Mouse (Mus musculus): ENCODE measurements around the gene Coa7. TPM values are rescaled to one million over a fixed set of nuclear protein-coding genes. Genes with fewer than 3 reads are reported as not detected.
A peak's percentile ranks its signal among the peaks of the same experiment; 100 is the strongest.

Coa7 gene
- total and polyA plus RNA-seq, 3 experiments = 19.8 to 39.1 (median 30.5) TPM

DNA sequence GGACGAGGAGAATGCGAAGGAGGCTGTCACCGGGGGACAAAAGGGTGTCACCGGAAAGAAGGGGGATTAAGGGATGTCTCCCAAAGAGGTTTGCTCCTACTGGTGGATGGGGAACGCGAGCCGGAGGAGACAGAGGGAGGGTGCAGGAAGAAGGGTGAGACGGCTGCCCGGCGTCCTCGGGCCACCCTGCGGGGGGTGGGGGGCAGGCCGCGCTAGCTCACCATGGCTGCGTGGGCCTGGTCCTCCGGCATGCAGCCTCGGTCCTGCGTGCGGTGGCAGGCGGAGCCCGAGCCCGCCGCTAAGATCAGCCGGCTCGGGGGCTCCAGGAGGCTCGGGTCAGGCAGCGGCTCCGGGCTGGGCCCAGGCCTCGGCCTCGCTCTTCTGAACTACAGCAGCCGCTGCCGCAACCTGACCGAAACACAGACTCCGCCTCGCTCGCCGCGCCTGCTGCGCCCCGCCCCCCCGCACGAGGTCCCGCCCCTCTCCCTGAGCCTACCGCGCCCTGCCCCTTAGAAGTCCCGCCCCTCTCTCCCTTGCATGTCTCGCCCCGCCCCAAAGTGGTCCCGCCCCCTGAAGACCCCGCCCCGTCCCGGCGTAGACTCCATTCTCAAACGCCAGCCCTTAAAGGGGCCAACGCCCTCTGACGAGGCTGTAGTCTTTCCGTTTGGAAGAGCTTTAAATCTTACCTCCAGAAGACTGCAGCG, 27.1 kb upstream of the Coa7 start, which contains the start of gene Zyg11b (continued):
- TF ChIP-seq POLR2AphosphoS2 (IDR thresholded peaks at IDR 0.05; ENCODE audit: low read length) (peak; percentile 68; the same call in 1 of the 2 replicates), USF2 (IDR thresholded peaks at IDR 0.05; ENCODE audit: borderline replicate concordance in 1 of 2, insufficient read depth in 1 of 2, low read depth in 1 of 2, low read length in 2 of 2) (no peak), NELFE (IDR thresholded peaks at IDR 0.05; ENCODE audit: low read depth, low read length) (peak; percentile 80), RCOR1 (IDR thresholded peaks at IDR 0.05; ENCODE audit: low read depth, low read length) (no peak), GATA1 (IDR thresholded peaks at IDR 0.05; ENCODE audit: low read depth, low read length) (no peak), MAFK (IDR thresholded peaks at IDR 0.05; ENCODE audit: borderline replicate concordance, low read depth, low read length) (no peak), NRF1 (IDR thresholded peaks at IDR 0.05; ENCODE audit: insufficient read depth, low read depth, low read length, poor library complexity, severe bottlenecking) (0 out of 2 replicates have a peak, but pooled peaks have one; percentile 12), TBP (IDR thresholded peaks at IDR 0.05; ENCODE audit: low read depth, low read length) (no peak), ZC3H11A (IDR thresholded peaks at IDR 0.05; ENCODE audit: low read depth, low read length) (no peak), HCFC1 (IDR thresholded peaks at IDR 0.05; ENCODE audit: low read depth, low read length) (peak; percentile 51; the same call in 1 of the 2 replicates), ELF1 (IDR thresholded peaks at IDR 0.05; ENCODE audit: low read depth, low read length) (no peak), CHD2 (IDR thresholded peaks at IDR 0.05; ENCODE audit: low read length) (no peak), TAL1 (IDR thresholded peaks at IDR 0.05; ENCODE audit: low read length) (no peak), RAD21 (IDR thresholded peaks at IDR 0.05; ENCODE audit: low read depth, low read length) (no peak), MAZ (IDR thresholded peaks at IDR 0.05; ENCODE audit: low read depth, low read length) (no peak), MEF2A (IDR thresholded peaks at IDR 0.05; ENCODE audit: extremely low read depth, insufficient replicate concordance, low read depth, low read length, poor library complexity, severe bottlenecking) (no peak), ZMIZ1 (IDR thresholded peaks at IDR 0.05; ENCODE audit: low read depth, low read length) (no peak), ETS1 (IDR thresholded peaks at IDR 0.05; ENCODE audit: low read depth, low read length) (no peak)

DNA sequence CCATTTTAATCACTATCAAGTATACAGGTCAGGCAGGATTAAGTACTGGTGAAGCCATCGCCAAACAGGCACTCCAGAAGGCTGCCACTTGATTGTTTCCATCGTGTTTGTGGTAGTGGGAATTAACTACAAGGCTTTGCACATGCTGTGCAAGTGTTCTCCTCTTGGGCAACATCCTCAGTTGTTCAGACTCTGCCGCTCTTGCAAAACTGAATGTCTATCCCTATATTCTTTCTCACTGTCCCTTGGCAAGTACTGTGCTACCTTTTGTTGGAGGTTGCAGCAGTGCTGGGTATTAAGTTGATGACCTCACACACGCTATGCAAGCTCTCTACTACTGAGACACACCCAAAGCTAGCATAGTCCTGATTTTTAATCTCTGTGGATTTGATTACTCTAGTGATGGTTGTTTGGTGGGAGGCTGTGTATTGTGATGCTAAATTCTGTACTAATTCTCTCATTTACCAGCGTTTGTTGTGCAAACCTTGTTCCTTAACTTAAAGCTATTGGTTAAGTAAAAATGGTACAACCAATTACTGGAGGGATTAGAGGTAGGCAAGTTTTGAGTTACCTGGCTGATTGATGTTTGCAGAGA, 25.5 kb upstream of the Coa7 start:
- H3K27ac ChIP-seq (ENCODE audit: control insufficient read depth, low read depth, low read length) = no peak overlapping the region
- DNase-seq (ENCODE audit: low read depth, low spot score) = no peak
- H3K9ac ChIP-seq (ENCODE audit: control insufficient read depth, low read depth, low read length, poor library complexity, severe bottlenecking) = no peak overlapping the region

More for the DNA sequence above, 25.5 kb upstream of the Coa7 start:
- H3K27me3 ChIP-seq (ENCODE audit: control insufficient read depth in 1 of 2, insufficient read depth in 2 of 2, low read length in 2 of 2) = no peaks in the 10 kb centered on the region
- peaks cover 0 to 10% of the 10 kb centered on the region in 2 experiments; a peak in 2 of 4 replicates for H3K36me3 ChIP-seq (ENCODE audit: control insufficient read depth in 1 of 2, insufficient read depth in 2 of 2, low read length in 2 of 2)
- peaks cover 5 to 12% of the 10 kb centered on the region in 2 experiments; a peak in 3 of 4 replicates for H3K4me1 ChIP-seq (ENCODE audit: control insufficient read depth in 1 of 2, insufficient read depth in 2 of 2, low read length in 2 of 2)
- peaks cover 23% of the 10 kb centered on the region for H3K79me2 ChIP-seq (ENCODE audit: control insufficient read depth, insufficient read depth, low read length, poor library complexity)
- TF ChIP-seq MAZ (IDR thresholded peaks at IDR 0.05; ENCODE audit: low read depth, low read length) (no peak), EP300 (IDR thresholded peaks at IDR 0.05; ENCODE audit: low read depth in 1 of 2, low read length in 2 of 2) (no peak), BHLHE40 (IDR thresholded peaks at IDR 0.05; ENCODE audit: borderline replicate concordance, low read depth, low read length) (no peak), SIN3A (IDR thresholded peaks at IDR 0.05; ENCODE audit: low read length) (no peak), RCOR1 (IDR thresholded peaks at IDR 0.05; ENCODE audit: low read depth, low read length) (no peak), CTCF (IDR thresholded peaks at IDR 0.05 in 2 of 3, conservative IDR thresholded peaks at IDR 0.05 in 1 of 3; ENCODE audit: control insufficient read depth in 1 of 3, insufficient read depth in 1 of 3, low read depth in 2 of 3, low read length in 3 of 3, poor library complexity in 1 of 3, severe bottlenecking in 1 of 3) (no peak), ETS1 (IDR thresholded peaks at IDR 0.05; ENCODE audit: low read depth, low read length) (no peak), MAX (IDR thresholded peaks at IDR 0.05; ENCODE audit: low read length) (no peak), JUND (IDR thresholded peaks at IDR 0.05; ENCODE audit: low read depth, low read length) (no peak), MXI1 (IDR thresholded peaks at IDR 0.05; ENCODE audit: low read depth, low read length) (no peak)
- H3K9me3 ChIP-seq (replicated peaks; ENCODE audit: insufficient read depth, low read length) = no peaks in the 10 kb centered on the region
- no peak overlapping the region for H3K4me3 ChIP-seq (ENCODE audit: control insufficient read depth in 1 of 2, insufficient read depth in 1 of 2, low read depth in 2 of 2, low read length in 2 of 2)

Measured in MEL (cell line).